Mouse (Mus musculus): ENCODE measurements around the gene Cog4.
A peak's percentile ranks its signal among the peaks of the same experiment; 100 is the strongest.
"Not testable (repeated sequence)": the region's sequence is repeated elsewhere in the genome, so short reads cannot be mapped to it uniquely, and the experiment has no call there.

The Cog4 gene

DNA sequence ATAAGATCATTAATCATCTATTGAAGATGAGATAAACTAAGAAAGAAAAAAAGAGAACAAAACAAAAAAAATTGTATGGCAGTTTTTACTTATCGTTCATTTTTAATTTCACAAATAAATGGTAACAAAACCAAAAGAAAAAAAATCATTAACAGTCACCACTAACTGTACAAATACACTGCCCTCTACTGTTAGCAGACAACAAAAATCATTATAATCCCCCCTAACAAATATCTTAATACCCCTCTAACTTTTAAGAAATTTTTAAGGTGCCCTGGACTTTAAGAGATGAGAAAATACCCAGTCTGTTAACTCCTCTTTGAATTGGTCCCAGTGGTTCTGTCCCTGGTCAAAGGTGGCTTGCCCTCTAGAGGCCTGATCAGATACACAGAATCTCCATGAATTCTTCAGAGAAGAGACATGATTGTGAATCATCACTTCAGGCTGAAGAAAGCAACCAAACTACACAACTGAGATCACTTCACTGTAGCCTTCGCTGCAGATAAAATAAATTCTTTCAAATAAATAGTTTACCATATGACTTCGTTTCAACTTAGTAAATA, 4.3 kb upstream of the Cog4 start:
- no peak for DNase-seq

GRCm38 (mm10) chr8:110843207-110843606, 3.2 kb upstream of the Cog4 start:
- DNase-seq = no peak

DNA sequence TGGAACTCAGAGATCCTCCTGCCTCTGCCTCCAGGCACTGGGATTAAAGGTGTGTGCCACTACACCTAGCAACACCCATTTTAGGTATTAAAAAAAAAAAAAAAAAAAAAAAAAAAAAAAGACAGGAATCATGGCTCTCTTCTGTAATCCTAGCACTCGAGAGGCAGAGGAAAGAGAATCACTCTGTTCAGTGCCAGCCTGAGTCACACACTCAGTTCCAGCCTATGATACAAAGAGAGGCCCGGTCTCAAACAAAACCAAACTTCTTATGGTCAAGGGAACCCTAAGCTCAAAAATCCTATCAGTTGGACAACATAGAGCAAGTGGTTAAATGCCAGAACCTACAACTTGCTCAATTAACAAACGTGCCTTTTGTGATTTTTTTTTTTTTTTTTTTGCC, 1.5 kb upstream of the Cog4 start:
- DNase-seq = no peak

DNA sequence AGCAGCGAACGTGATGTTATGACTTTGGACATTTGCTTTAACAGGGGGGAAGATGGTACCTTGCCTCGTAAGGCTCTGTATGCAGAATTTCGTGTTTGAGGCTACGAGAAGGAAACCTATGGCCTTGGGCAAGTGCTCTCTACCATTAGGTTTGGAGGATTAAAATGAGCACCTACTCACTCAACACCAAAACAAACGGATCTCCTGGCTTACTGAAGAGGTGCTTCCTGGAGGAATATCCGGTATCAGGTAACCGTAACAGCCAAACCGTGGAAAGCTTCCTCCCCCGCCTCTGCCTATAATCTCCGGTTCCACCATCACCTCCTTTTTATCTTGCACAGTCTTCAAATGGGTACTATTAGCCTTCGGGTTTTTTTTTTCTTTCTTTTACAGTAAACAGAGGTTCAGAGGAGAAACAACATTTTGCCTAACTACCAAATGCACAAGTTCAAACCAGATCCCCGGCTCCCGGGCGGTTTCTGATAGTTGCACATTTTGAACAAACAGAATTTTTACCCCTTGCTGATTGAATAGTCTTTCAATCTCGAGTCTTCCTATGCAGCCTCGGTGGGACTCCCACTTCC, 487 bp upstream of the Cog4 start:
- DNase-seq = no peak

DNA sequence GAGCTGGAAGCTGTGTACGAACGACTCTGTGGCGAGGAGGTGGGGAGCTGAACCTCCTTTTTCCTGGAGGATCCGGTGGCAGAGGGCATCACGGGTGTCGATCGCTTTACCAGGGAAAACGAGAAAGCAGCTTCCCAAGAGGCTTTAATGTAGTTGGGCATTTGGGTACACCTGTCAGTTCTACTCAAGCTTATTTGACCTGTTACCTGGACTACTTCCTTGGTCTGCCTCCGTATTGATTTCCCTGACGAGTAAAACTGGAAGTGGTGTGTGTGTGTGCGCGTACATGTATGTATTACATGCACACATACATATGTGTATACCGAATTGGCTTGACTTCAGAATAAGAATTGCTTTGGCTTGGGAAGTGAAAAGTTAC, 760 bp downstream of the Cog4 start:
- no peak for DNase-seq

DNA sequence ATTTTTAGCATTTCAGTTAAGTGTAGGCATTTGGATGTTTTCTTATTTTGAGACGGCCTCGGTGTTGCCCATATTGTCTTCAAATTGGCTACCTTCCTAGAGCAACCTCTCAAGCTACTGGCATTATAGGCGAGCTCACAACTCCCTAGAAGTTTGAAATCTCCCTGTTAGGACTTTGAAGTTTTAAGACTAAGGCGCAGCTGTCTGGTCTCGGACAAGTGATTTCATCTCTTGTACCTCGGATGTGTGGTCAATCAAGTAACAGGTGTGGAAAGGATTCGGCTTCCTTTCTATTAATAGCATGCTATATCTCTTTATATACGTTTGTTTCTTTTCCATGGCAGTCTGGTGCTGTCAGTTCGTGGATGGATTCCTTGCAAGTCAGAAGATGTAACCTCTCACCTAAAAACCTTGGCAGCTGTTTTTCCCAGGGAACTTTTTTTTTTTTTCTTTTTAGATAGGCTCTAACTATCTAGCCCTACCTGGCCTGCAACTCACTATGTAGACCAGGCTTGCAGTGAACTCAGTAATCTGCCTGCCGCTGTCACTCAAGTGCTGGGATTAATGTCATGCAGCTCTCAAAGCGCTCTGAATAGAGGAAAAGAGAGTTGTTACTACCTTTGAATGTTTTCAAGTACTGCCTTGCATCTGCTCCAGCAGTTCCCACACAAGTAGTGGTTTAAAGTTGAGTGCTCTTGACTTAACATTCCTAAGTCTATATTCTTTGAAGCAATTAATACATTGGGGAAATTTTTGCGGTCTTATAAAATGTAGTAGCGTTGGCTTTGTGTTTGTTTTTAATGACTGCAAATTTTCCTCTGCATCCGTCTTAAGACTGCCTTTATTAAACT, 1.5 kb downstream of the Cog4 start:
- DNase-seq = no peak

DNA sequence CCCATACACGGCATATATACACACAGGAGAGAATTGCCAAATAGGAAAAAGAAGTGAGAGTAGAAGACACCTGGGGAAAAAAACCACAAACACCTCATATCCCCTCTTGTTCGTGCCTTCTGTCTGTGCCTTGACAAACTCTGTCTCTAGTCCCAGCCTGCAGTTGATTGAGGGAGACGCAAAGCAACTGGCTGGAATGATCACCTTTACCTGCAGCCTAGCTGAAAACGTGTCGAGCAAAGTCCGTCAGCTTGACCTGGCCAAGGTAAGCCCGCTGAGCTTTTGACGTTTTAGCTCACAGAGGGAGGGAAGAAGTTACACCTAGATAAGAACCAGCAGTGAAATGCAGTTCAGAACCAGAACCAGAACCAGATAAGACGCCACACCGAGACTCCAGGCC, 4.8 kb downstream of the Cog4 start:
- no peak for DNase-seq

- DNase-seq = not testable (repeated sequence)
Observed at GRCm38 (mm10) chr8:110856073-110856472, 9.7 kb downstream of the Cog4 start.

GRCm38 (mm10) chr8:110856760-110857461, 10.5 kb downstream of the Cog4 start:
- no peak for DNase-seq

- peak; percentile 50 to 59 for DNase-seq
Observed at GRCm38 (mm10) chr8:110859651-110860501, 13.5 kb downstream of the Cog4 start.

GRCm38 (mm10) chr8:110861347-110862025, 15.1 kb downstream of the Cog4 start:
- not testable (repeated sequence) for DNase-seq

DNA sequence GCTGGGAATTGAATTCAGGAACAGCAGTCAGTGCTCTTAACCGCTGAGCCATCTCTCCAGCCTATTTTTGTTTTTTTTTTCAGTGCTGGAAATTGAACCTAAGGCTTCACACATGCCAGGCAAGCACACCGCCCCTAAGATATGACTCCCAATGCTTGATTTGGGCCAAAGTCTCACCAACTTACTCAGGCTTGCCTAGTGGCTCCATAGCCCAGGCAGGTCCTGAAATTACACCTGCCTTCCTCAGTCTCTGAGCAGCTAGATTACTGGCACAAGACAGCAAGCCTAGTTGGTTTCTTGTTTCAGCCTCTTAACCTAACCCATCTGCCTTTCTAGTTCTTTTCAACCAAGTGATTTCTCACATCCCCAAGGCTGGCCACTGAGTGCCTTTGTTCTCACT, 24.1 kb downstream of the Cog4 start:
- no peak for DNase-seq

DNA sequence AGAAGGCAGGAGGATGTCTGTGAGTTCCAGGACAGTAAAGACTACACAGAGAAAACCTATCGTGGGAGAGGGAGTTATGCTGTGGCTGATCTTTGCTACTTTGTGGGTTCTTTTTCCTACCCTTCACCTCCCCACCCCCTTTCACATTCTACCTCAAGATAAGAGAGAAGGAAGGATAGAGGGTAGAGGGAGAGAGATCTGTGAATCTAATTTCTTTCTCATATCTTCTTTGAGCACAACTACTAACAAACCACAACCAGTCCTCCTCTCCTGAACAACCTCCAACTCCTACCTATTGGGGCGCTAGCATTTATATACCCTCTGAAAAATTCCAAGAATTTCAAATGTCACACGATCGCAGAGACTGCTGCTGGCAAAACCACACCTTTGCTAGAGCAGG, 31.5 kb downstream of the Cog4 start:
- no peak for DNase-seq

GRCm38 (mm10) chr8:110881741-110882310, 35.4 kb downstream of the Cog4 start:
- no peak for DNase-seq

GRCm38 (mm10) chr8:110883824-110884223, 37.4 kb downstream of the Cog4 start:
- DNase-seq = no peak

GRCm38 (mm10) chr8:110886634-110887033, 40.2 kb downstream of the Cog4 start:
- DNase-seq = no peak

- no peak for DNase-seq
Observed at GRCm38 (mm10) chr8:110887551-110887950, 41.2 kb downstream of the Cog4 start.

GRCm38 (mm10) chr8:110888441-110888840, 42.0 kb downstream of the Cog4 start:
- DNase-seq = no peak

- DNase-seq = no peak
Observed at GRCm38 (mm10) chr8:110888860-110889259, 42.5 kb downstream of the Cog4 start.

DNA sequence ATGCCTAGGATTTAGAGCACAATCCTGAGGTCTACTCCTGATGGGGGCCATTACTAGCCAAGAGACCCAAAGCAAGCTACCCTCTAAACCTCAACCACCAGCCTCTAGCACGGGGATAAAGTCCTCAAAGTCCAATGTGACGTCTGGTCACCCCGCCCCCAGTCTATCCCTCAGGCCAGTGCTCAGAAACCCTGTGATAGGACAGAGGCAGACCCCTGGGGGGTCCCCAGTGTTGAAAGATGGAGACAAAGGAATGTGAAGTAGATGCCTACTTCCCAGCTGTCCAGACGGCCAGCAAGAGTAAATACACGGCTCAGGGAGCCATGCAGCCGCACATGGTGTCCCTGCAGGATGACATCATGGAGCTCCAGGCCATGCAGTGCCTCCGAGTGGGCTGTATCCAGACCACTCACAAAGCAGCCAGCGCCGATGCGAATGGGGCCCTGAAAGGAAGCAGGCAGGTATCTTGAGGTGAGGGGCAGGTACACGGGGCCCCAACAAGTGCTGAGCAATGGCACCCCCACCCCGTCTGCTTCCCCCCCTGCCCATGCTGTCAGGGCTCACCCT, 43.6 kb downstream of the Cog4 start:
- no peak for DNase-seq

GRCm38 (mm10) chr8:110892040-110892439, 45.6 kb downstream of the Cog4 start:
- no peak for DNase-seq
